Mouse (Mus musculus): Measurements from ENCODE around the gene Gm10488. TPM values are rescaled to one million over a fixed set of nuclear protein-coding genes. Genes with fewer than 3 reads are reported as not detected.
"Not testable (repeated sequence)": the region's sequence is repeated elsewhere in the genome, so short reads cannot be mapped to it uniquely, and the experiment has no call there.

Gene Gm10488
- not detected in 2 replicates for polyA plus RNA-seq (2014; fragmentation: Nextera tagmentation; extraction: Ambion mirVana)

- no CpG with 5 or more reads among the region's 6 CpGs for WGBS
- not testable (repeated sequence) for H3K4me1 ChIP-seq (ENCODE audit: control insufficient read depth, insufficient read depth, low read length); H3K9ac ChIP-seq (replicated peaks; ENCODE audit: low read length)
Measured at GRCm38 (mm10) chrX:29976014-29976413, at the start of gene Gm10488. Gene Gm10488, plus strand, starts transcription at chrX:29976314.

More at GRCm38 (mm10) chrX:29976014-29976413, at the start of gene Gm10488:
- DNase-seq (ENCODE audit: low spot score); H3K27me3 ChIP-seq (ENCODE audit: control insufficient read depth, insufficient read depth, low read length); ATAC-seq (replicated peaks; ENCODE audit: insufficient number of reproducible peaks, low FRiP score, low TSS enrichment, low read depth); H3K4me3 ChIP-seq (ENCODE audit: low read depth, low read length); H3K27ac ChIP-seq (replicated peaks; ENCODE audit: low read depth, low read length); H3K4me2 ChIP-seq (ENCODE audit: low read depth, low read length); H3K9me3 ChIP-seq (replicated peaks; ENCODE audit: control insufficient read depth, low read length); H3K36me3 ChIP-seq (replicated peaks; ENCODE audit: control insufficient read depth, insufficient read depth, low read depth, low read length): not testable (repeated sequence)

Small RNA genes within 50 kb of the gene (microRNA-seq; reads per million reads assigned to microRNA genes)
- not detected for gene Gm44298 (ENCODE audit: borderline number of aligned reads)
